Mouse (Mus musculus): ENCODE results near the gene Zmym6.
A peak's percentile ranks its signal among the peaks of the same experiment; 100 is the strongest.

Zmym6 gene

GRCm38 (mm10) chr4:127123391-127123790 is 46.2 kb downstream of the Zmym6 start, which contains the start of gene Tmem35b:
Gene Tmem35b, plus strand, starts transcription at chr4:127123691.
- no peak for DNase-seq (ENCODE audit: extremely low spot score, low read depth, low spot score)

GRCm38 (mm10) chr4:127124331-127124730 is 47.1 kb downstream of the Zmym6 start:
- no peak for DNase-seq (ENCODE audit: extremely low spot score, low read depth, low spot score)

- peak; percentile 22 for DNase-seq (ENCODE audit: extremely low spot score, low read depth, low spot score)
Measured at GRCm38 (mm10) chr4:127125834-127126463, 48.8 kb downstream of the Zmym6 start.

- no peak for DNase-seq (ENCODE audit: extremely low spot score, low read depth, low spot score)
Measured at GRCm38 (mm10) chr4:127134687-127135086, 57.5 kb downstream of the Zmym6 start.

GRCm38 (mm10) chr4:127137591-127137990 is 60.4 kb downstream of the Zmym6 start:
- no peak for DNase-seq (ENCODE audit: extremely low spot score, low read depth, low spot score)

GRCm38 (mm10) chr4:127138486-127138885 is 61.3 kb downstream of the Zmym6 start:
- DNase-seq (ENCODE audit: extremely low spot score, low read depth, low spot score): no peak

- no peak for DNase-seq (ENCODE audit: extremely low spot score, low read depth, low spot score)
Measured at GRCm38 (mm10) chr4:127150031-127150430, 72.8 kb downstream of the Zmym6 start.

- DNase-seq (ENCODE audit: extremely low spot score, low read depth, low spot score): no peak
Measured at GRCm38 (mm10) chr4:127153345-127153744, 76.2 kb downstream of the Zmym6 start.

GRCm38 (mm10) chr4:127155757-127156156 is 78.6 kb downstream of the Zmym6 start:
- no peak for DNase-seq (ENCODE audit: extremely low spot score, low read depth, low spot score)

GRCm38 (mm10) chr4:127157746-127158145 is 80.6 kb downstream of the Zmym6 start:
- no peak for DNase-seq (ENCODE audit: extremely low spot score, low read depth, low spot score)

- DNase-seq (ENCODE audit: extremely low spot score, low read depth, low spot score): no peak
Measured at GRCm38 (mm10) chr4:127163926-127164325, 86.7 kb downstream of the Zmym6 start.

GRCm38 (mm10) chr4:127167096-127167495 is 89.9 kb downstream of the Zmym6 start:
- no peak for DNase-seq (ENCODE audit: extremely low spot score, low read depth, low spot score)

GRCm38 (mm10) chr4:127167731-127168130 is 90.5 kb downstream of the Zmym6 start:
- no peak for DNase-seq (ENCODE audit: extremely low spot score, low read depth, low spot score)

- DNase-seq (ENCODE audit: extremely low spot score, low read depth, low spot score): no peak
Measured at GRCm38 (mm10) chr4:127168211-127168913, 91.2 kb downstream of the Zmym6 start.

- no peak for DNase-seq (ENCODE audit: extremely low spot score, low read depth, low spot score)
Measured at GRCm38 (mm10) chr4:127168914-127169345, 91.7 kb downstream of the Zmym6 start, which contains the start of gene Dlgap3. Gene Dlgap3, plus strand, starts transcription at chr4:127169204.

- no peak for DNase-seq (ENCODE audit: extremely low spot score, low read depth, low spot score)
Measured at GRCm38 (mm10) chr4:127169346-127170221, 92.4 kb downstream of the Zmym6 start.

- DNase-seq (ENCODE audit: extremely low spot score, low read depth, low spot score): no peak
Measured at GRCm38 (mm10) chr4:127170866-127171265, 93.7 kb downstream of the Zmym6 start.

- no peak for DNase-seq (ENCODE audit: extremely low spot score, low read depth, low spot score)
Measured at GRCm38 (mm10) chr4:127171341-127171905, 94.2 kb downstream of the Zmym6 start.

- DNase-seq (ENCODE audit: extremely low spot score, low read depth, low spot score): no peak
Measured at GRCm38 (mm10) chr4:127172119-127172518, 94.9 kb downstream of the Zmym6 start.

- no peak for DNase-seq (ENCODE audit: extremely low spot score, low read depth, low spot score)
Measured at GRCm38 (mm10) chr4:127172614-127173013, 95.4 kb downstream of the Zmym6 start.

- DNase-seq (ENCODE audit: extremely low spot score, low read depth, low spot score): peak; percentile 60
Measured at GRCm38 (mm10) chr4:127173461-127173860, 96.3 kb downstream of the Zmym6 start.

Measured in hindlimb bud, embryonic 11.5 days (tissue).